Mouse (Mus musculus) frontal cortex, adult (tissue): ENCODE data around the gene Foxp3.
A peak's percentile ranks its signal among the peaks of the same experiment; 100 is the strongest.

Source experiments
- ATAC-seq: cut with Nextera tagmentation; 2 replicates; pipeline ENCODE4 v1.9.2; 2017; ENCODE audit warnings: mild to moderate bottlenecking, moderate library complexity, mixed read lengths; ENCODE audit not compliant: low TSS enrichment

Foxp3 gene

GRCm38 (mm10) chrX:7610536-7611258 is 37.3 kb downstream of the Foxp3 start:
- peak; percentile 79 for ATAC-seq

- ATAC-seq = no peak
Measured at GRCm38 (mm10) chrX:7617889-7618551, 44.6 kb downstream of the Foxp3 start.

DNA sequence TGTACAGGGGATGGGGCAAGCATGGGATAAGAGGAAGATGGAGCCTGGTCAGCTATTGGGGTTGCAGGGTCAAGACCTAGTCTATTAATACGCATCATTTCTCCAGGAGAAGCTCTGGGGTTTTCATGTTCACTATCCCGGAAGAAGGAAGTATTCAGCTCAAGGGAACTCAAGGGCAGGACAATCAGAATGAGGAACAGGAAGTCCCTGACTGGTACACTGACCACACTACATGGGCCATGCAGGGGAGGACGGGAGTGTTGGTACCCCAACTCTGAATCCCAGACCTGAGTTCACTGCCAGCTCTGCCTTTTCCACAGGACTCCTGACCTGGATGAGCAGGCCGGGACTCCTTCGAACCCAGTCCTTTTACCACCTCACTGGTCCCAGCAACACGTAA is 59.1 kb downstream of the Foxp3 start:
- ATAC-seq = no peak

DNA sequence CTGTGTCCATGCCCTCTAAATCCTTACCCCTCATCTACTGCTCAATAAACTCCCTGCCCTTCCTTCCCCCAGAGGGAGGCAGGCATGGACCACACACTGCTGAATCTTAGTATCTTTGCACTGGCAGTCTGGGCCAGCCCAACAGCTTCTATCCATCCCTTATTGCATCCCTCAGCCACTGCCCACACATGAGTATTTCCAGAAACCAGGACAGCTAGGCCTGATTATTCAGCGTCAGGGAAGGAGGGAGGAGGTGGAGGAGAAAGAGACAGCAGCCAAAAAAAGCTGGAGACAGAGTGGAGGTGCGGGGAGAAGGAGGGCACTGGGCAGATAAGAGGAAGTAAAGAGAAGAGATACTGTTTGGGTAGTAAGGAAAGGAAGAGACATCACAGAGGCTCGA is 61.7 kb downstream of the Foxp3 start:
- peak; percentile 86 for ATAC-seq

- ATAC-seq = peak; percentile 43
Measured at GRCm38 (mm10) chrX:7638401-7639091, 65.1 kb downstream of the Foxp3 start, which contains the start of gene Syp. TSS of gene Syp (plus strand) at chrX:7638471.

DNA sequence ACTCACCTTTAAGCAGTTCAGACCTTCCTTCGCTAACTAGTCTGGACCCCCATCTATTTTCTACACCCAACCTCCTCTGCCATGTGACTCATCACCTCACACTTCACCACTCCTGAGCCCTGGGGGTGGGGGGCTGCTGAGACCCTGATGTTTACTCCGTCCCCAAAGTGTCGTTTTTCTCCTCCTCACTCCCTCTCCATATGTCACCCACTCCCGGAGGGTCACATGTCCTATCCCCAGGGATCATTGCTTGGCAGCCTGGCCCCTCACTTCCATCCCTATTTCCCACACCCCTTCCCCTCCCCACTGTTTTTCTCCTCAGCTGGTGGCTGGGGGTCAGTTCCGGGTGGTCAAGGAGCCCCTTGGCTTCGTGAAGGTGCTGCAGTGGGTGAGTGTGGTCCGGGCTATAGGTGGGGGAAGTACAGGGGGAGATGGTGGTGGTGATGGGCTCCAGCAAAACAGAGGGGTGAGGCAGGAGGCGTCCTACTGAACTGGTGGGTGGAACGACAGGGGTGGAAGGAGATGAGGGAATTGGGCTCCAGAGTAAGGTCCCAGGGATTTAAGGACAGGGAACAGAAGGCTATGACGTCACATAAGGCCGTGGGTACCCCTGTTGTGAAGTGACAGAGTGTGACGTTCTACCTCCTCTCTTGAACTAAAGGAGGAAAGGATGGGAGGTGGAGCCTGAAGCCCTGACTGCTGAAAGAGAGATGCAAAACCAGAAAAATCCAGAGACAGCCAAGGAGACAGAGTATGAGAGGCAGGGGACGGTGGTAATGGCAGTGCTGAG is 66.3 kb downstream of the Foxp3 start:
- peak; percentile 17; the same call in 1 of the 2 replicates for ATAC-seq

- ATAC-seq = no peak
Measured at GRCm38 (mm10) chrX:7640785-7641184, 67.3 kb downstream of the Foxp3 start.
